Mouse (Mus musculus): ENCODE results near the gene Fam198b.

Gene Fam198b

GRCm38 (mm10) chr3:79884305-79884704, at the start of gene Fam198b:
TSS of gene Fam198b (plus strand) at chr3:79884533.
- DNase-seq (ENCODE audit: low spot score) = no peak

- DNase-seq (ENCODE audit: low spot score) = no peak
These were observed 45.6 kb upstream of the Fam198b start for GRCm38 (mm10) chr3:79838751-79839150.

- DNase-seq (ENCODE audit: low spot score) = no peak
These were observed 42.9 kb upstream of the Fam198b start for GRCm38 (mm10) chr3:79841475-79841874.

- DNase-seq (ENCODE audit: low spot score) = peak; percentile 79
These were observed 42.2 kb upstream of the Fam198b start for GRCm38 (mm10) chr3:79842165-79842564.

GRCm38 (mm10) chr3:79842616-79843016, 41.7 kb upstream of the Fam198b start:
- DNase-seq (ENCODE audit: low spot score) = peak; percentile 71

- peak; percentile 10 for DNase-seq (ENCODE audit: low spot score)
These were observed 40.3 kb upstream of the Fam198b start for GRCm38 (mm10) chr3:79843999-79844398.

- no peak for DNase-seq (ENCODE audit: low spot score)
These were observed 37.7 kb upstream of the Fam198b start for GRCm38 (mm10) chr3:79846633-79847032.

- DNase-seq (ENCODE audit: low spot score) = no peak
These were observed 35.5 kb upstream of the Fam198b start for GRCm38 (mm10) chr3:79848841-79849240.

- no peak for DNase-seq (ENCODE audit: low spot score)
These were observed 34.7 kb upstream of the Fam198b start for GRCm38 (mm10) chr3:79849621-79850020.

- DNase-seq (ENCODE audit: low spot score) = no peak
These were observed 33.7 kb upstream of the Fam198b start for GRCm38 (mm10) chr3:79850656-79851055.

- DNase-seq (ENCODE audit: low spot score) = no peak
These were observed 32.2 kb upstream of the Fam198b start for GRCm38 (mm10) chr3:79852108-79852507.

GRCm38 (mm10) chr3:79852654-79853166, 31.6 kb upstream of the Fam198b start, which contains the start of gene Tmem144:
TSS of gene Tmem144 (minus strand) at chr3:79852773.
- no peak for DNase-seq (ENCODE audit: low spot score)

GRCm38 (mm10) chr3:79857780-79858179, 26.6 kb upstream of the Fam198b start:
- no peak for DNase-seq (ENCODE audit: low spot score)

GRCm38 (mm10) chr3:79858221-79858620, 26.1 kb upstream of the Fam198b start:
- DNase-seq (ENCODE audit: low spot score) = no peak

GRCm38 (mm10) chr3:79864824-79865223, 19.5 kb upstream of the Fam198b start:
- DNase-seq (ENCODE audit: low spot score) = no peak

GRCm38 (mm10) chr3:79866089-79866488, 18.2 kb upstream of the Fam198b start:
- DNase-seq (ENCODE audit: low spot score) = no peak

- DNase-seq (ENCODE audit: low spot score) = no peak
These were observed 17.8 kb upstream of the Fam198b start for GRCm38 (mm10) chr3:79866526-79866925.

GRCm38 (mm10) chr3:79867121-79867709, 17.1 kb upstream of the Fam198b start:
- DNase-seq (ENCODE audit: low spot score) = no peak

GRCm38 (mm10) chr3:79875471-79875870, 8.9 kb upstream of the Fam198b start:
- no peak for DNase-seq (ENCODE audit: low spot score)

- DNase-seq (ENCODE audit: low spot score) = no peak
These were observed 6.0 kb upstream of the Fam198b start for GRCm38 (mm10) chr3:79878350-79878749.

GRCm38 (mm10) chr3:79879246-79879645, 5.1 kb upstream of the Fam198b start:
- DNase-seq (ENCODE audit: low spot score) = no peak

- DNase-seq (ENCODE audit: low spot score) = no peak
These were observed 2.7 kb upstream of the Fam198b start for GRCm38 (mm10) chr3:79881645-79882044.

- peak; percentile 17 for DNase-seq (ENCODE audit: low spot score)
These were observed 1.2 kb upstream of the Fam198b start for GRCm38 (mm10) chr3:79883092-79883491.

GRCm38 (mm10) chr3:79884761-79885189, 442 bp downstream of the Fam198b start:
- no peak for DNase-seq (ENCODE audit: low spot score)
